Mouse (Mus musculus): ENCODE data around the gene Ppara. TPM values are rescaled to one million over a fixed set of nuclear protein-coding genes. Genes with fewer than 3 reads are reported as not detected.

Gene Ppara
- polyA plus RNA-seq, 1 experiment from 2014 or later, result 14.3 TPM

GRCm38 (mm10) chr15:85690875-85691274, 43.9 kb upstream of the Ppara start:
- no peak for ATAC-seq
- no peaks in the 10 kb centered on the region for H3K9me3 ChIP-seq (ENCODE audit: control insufficient read depth)
- H3K36me3 ChIP-seq (ENCODE audit: control insufficient read depth, insufficient read depth), result peaks cover 37% of the 10 kb centered on the region
- H3K4me3 ChIP-seq (ENCODE audit: low read depth, low read length), result no peak overlapping the region
- no peaks in the 10 kb centered on the region for H3K4me1 ChIP-seq (replicated peaks; ENCODE audit: control insufficient read depth, insufficient read depth, low read length)
- no peaks in the 10 kb centered on the region for H3K27me3 ChIP-seq (replicated peaks; ENCODE audit: control insufficient read depth, insufficient read depth, low read length)
- WGBS, result 89% methylated on average over 5 of the region's 5 CpGs
- H3K4me2 ChIP-seq (replicated peaks; ENCODE audit: low read depth), result no peak overlapping the region
- no peak overlapping the region for H3K27ac ChIP-seq (ENCODE audit: low read depth, low read length)
- H3K9ac ChIP-seq (ENCODE audit: low read depth, low read length), result no peak overlapping the region
- TF ChIP-seq CTCF (IDR thresholded peaks at IDR 0.05; ENCODE audit: low read depth), result no peak

GRCm38 (mm10) chr15:85693115-85693514, 41.7 kb upstream of the Ppara start:
- WGBS, result 81% methylated on average over 3 of the region's 3 CpGs
- H3K9me3 ChIP-seq (ENCODE audit: control insufficient read depth), result no peaks in the 10 kb centered on the region
- no peak for ATAC-seq
- no peak overlapping the region for H3K27ac ChIP-seq (ENCODE audit: low read depth, low read length)
- no peaks in the 10 kb centered on the region for H3K4me1 ChIP-seq (replicated peaks; ENCODE audit: control insufficient read depth, insufficient read depth, low read length)
- TF ChIP-seq CTCF (IDR thresholded peaks at IDR 0.05; ENCODE audit: low read depth), result no peak
- H3K4me2 ChIP-seq (replicated peaks; ENCODE audit: low read depth), result no peak overlapping the region
- H3K4me3 ChIP-seq (ENCODE audit: low read depth, low read length), result no peak overlapping the region
- no peaks in the 10 kb centered on the region for H3K27me3 ChIP-seq (replicated peaks; ENCODE audit: control insufficient read depth, insufficient read depth, low read length)
- no peak overlapping the region for H3K9ac ChIP-seq (ENCODE audit: low read depth, low read length)
- H3K36me3 ChIP-seq (ENCODE audit: control insufficient read depth, insufficient read depth), result peaks cover 46% of the 10 kb centered on the region

- no peak overlapping the region for H3K4me2 ChIP-seq (replicated peaks; ENCODE audit: low read depth)
- no peak for TF ChIP-seq CTCF (IDR thresholded peaks at IDR 0.05; ENCODE audit: low read depth)
- no peak for ATAC-seq
- WGBS, result 73% methylated on average over 2 of the region's 2 CpGs
- H3K27ac ChIP-seq (ENCODE audit: low read depth, low read length), result no peak overlapping the region
- H3K4me1 ChIP-seq (replicated peaks; ENCODE audit: control insufficient read depth, insufficient read depth, low read length), result no peaks in the 10 kb centered on the region
- H3K9me3 ChIP-seq (ENCODE audit: control insufficient read depth), result no peaks in the 10 kb centered on the region
- no peaks in the 10 kb centered on the region for H3K27me3 ChIP-seq (replicated peaks; ENCODE audit: control insufficient read depth, insufficient read depth, low read length)
- H3K36me3 ChIP-seq (ENCODE audit: control insufficient read depth, insufficient read depth), result peaks cover 46% of the 10 kb centered on the region
- no peak overlapping the region for H3K4me3 ChIP-seq (ENCODE audit: low read depth, low read length)
- H3K9ac ChIP-seq (ENCODE audit: low read depth, low read length), result no peak overlapping the region
Observed at GRCm38 (mm10) chr15:85693819-85694218, 41.0 kb upstream of the Ppara start.

- Histone ChIP-seq H3K9me3 (ENCODE audit: control insufficient read depth) (no peaks in the 10 kb centered on the region), H3K4me1 (replicated peaks; ENCODE audit: control insufficient read depth, insufficient read depth, low read length) (no peaks in the 10 kb centered on the region), H3K36me3 (ENCODE audit: control insufficient read depth, insufficient read depth) (peaks cover 42% of the 10 kb centered on the region), H3K4me3 (ENCODE audit: low read depth, low read length) (no peak overlapping the region), H3K9ac (ENCODE audit: low read depth, low read length) (no peak overlapping the region), H3K27me3 (replicated peaks; ENCODE audit: control insufficient read depth, insufficient read depth, low read length) (no peaks in the 10 kb centered on the region), H3K27ac (ENCODE audit: low read depth, low read length) (no peak overlapping the region), H3K4me2 (replicated peaks; ENCODE audit: low read depth) (no peak overlapping the region)
- ATAC-seq, result no peak
- WGBS, result 83% methylated on average over 1 of the region's 1 CpGs
- TF ChIP-seq CTCF (IDR thresholded peaks at IDR 0.05; ENCODE audit: low read depth), result no peak
Observed at GRCm38 (mm10) chr15:85694379-85694778, 40.4 kb upstream of the Ppara start.

- 94% methylated on average over 4 of the region's 4 CpGs for WGBS
- H3K9ac ChIP-seq (ENCODE audit: low read depth, low read length), result no peak overlapping the region
- no peaks in the 10 kb centered on the region for H3K4me1 ChIP-seq (replicated peaks; ENCODE audit: control insufficient read depth, insufficient read depth, low read length)
- H3K9me3 ChIP-seq (ENCODE audit: control insufficient read depth), result no peaks in the 10 kb centered on the region
- peaks cover 39% of the 10 kb centered on the region for H3K36me3 ChIP-seq (ENCODE audit: control insufficient read depth, insufficient read depth)
- H3K4me3 ChIP-seq (ENCODE audit: low read depth, low read length), result no peak overlapping the region
- no peak for ATAC-seq
- no peaks in the 10 kb centered on the region for H3K27me3 ChIP-seq (replicated peaks; ENCODE audit: control insufficient read depth, insufficient read depth, low read length)
- TF ChIP-seq CTCF (IDR thresholded peaks at IDR 0.05; ENCODE audit: low read depth), result no peak
- H3K27ac ChIP-seq (ENCODE audit: low read depth, low read length), result no peak overlapping the region
- H3K4me2 ChIP-seq (replicated peaks; ENCODE audit: low read depth), result no peak overlapping the region
Observed at GRCm38 (mm10) chr15:85695304-85695703, 39.5 kb upstream of the Ppara start.

GRCm38 (mm10) chr15:85698345-85699034, 36.3 kb upstream of the Ppara start:
- Histone ChIP-seq H3K27me3 (replicated peaks; ENCODE audit: control insufficient read depth, insufficient read depth, low read length) (no peaks in the 10 kb centered on the region), H3K4me1 (replicated peaks; ENCODE audit: control insufficient read depth, insufficient read depth, low read length) (no peaks in the 10 kb centered on the region), H3K9ac (ENCODE audit: low read depth, low read length) (no peak overlapping the region), H3K4me3 (ENCODE audit: low read depth, low read length) (no peak overlapping the region), H3K27ac (ENCODE audit: low read depth, low read length) (no peak overlapping the region), H3K9me3 (ENCODE audit: control insufficient read depth) (no peaks in the 10 kb centered on the region), H3K4me2 (replicated peaks; ENCODE audit: low read depth) (no peak overlapping the region), H3K36me3 (ENCODE audit: control insufficient read depth, insufficient read depth) (peaks cover 67% of the 10 kb centered on the region)
- peak; percentile 39 for ATAC-seq
- no peak for TF ChIP-seq CTCF (IDR thresholded peaks at IDR 0.05; ENCODE audit: low read depth)
- 73% methylated on average over 14 of the region's 14 CpGs for WGBS
